Mouse (Mus musculus): ENCODE measurements around the gene Kremen2. TPM values are rescaled to one million over a fixed set of nuclear protein-coding genes. Genes with fewer than 3 reads are reported as not detected.

Gene Kremen2
- total and polyA plus RNA-seq, 2 experiments, result 0.06 TPM; not detected in 1

DNA sequence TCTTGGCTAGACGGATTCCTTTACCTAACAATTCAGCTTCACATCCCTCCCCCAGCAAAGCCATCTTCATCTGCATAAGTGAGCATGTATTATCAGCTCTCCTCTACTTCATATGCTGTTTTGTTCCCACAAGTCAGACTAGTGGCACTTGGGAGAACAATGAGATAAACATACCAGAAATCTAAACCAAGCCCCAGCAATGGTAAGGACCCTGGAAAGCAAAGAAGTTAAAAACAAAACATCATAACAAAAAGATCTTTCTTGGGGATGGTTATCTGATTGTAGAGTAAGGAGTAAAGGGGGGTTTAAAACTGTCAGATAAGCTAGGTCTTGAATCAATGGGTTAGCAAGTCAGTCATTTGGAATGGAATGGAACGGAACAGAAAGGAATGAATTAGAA lies 24.9 kb upstream of the Kremen2 start:
- peaks cover 4% of the 10 kb centered on the region; the same call in 1 of the 2 replicates for H3K4me1 ChIP-seq (ENCODE audit: control insufficient read depth, insufficient read depth, low read length)
- no peaks in the 10 kb centered on the region for H3K79me2 ChIP-seq (ENCODE audit: control insufficient read depth, insufficient read depth, low read length)
- 65% methylated on average over 2 of the region's 2 CpGs for WGBS
- H3K27me3 ChIP-seq (ENCODE audit: control insufficient read depth, insufficient read depth, low read length), result no peaks in the 10 kb centered on the region
- peak overlapping the region; percentile 83; the same call in 1 of the 2 replicates for H3K4me3 ChIP-seq (ENCODE audit: insufficient read depth, low read depth, low read length)
- no peak overlapping the region for H3K27ac ChIP-seq (replicated peaks; ENCODE audit: insufficient read depth, low read depth, low read length)
- H3K36me3 ChIP-seq (ENCODE audit: control insufficient read depth, insufficient read depth, low read length), result no peaks in the 10 kb centered on the region
- no peak for DNase-seq (ENCODE audit: extremely low read depth, low read depth, low spot score)
- H3K9ac ChIP-seq (ENCODE audit: low read depth, low read length), result no peak overlapping the region
- TF ChIP-seq CTCF (IDR thresholded peaks at IDR 0.05; ENCODE audit: low read depth, low read length) (no peak), POLR2A (IDR thresholded peaks at IDR 0.05; ENCODE audit: extremely low read depth, insufficient read depth, low read length) (no peak)

DNA sequence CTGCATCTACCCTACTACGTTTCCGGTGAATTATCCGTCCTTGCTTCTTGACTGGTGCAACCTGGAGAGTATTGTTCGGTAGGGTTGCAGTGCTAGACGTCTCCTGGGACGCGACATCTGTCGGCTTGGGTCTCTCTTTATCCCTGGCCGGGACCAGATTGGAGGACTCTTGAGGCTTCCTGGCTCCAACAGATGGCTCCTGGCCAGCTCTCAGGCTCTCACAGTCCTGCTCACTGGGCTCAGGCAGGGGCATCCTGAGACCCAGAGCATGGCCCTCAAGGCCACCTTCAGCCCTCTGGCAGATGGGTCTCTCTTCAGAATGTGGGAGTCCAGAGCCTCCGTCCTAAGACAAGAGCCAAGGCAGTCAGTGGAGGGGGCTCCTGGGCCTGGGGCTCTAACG lies 17.3 kb upstream of the Kremen2 start:
- DNase-seq (ENCODE audit: extremely low read depth, low read depth, low spot score), result no peak
- H3K27me3 ChIP-seq (ENCODE audit: control insufficient read depth, insufficient read depth, low read length), result no peaks in the 10 kb centered on the region
- no peak overlapping the region for H3K4me3 ChIP-seq (ENCODE audit: insufficient read depth, low read depth, low read length)
- 88% methylated on average over 11 of the region's 11 CpGs for WGBS
- no peaks in the 10 kb centered on the region for H3K79me2 ChIP-seq (ENCODE audit: control insufficient read depth, insufficient read depth, low read length)
- H3K9ac ChIP-seq (ENCODE audit: low read depth, low read length), result no peak overlapping the region
- no peak for TF ChIP-seq POLR2A (IDR thresholded peaks at IDR 0.05; ENCODE audit: extremely low read depth, insufficient read depth, low read length)
- TF ChIP-seq CTCF (IDR thresholded peaks at IDR 0.05; ENCODE audit: low read depth, low read length), result no peak
- no peaks in the 10 kb centered on the region for H3K4me1 ChIP-seq (ENCODE audit: control insufficient read depth, insufficient read depth, low read length)
- no peak overlapping the region for H3K27ac ChIP-seq (replicated peaks; ENCODE audit: insufficient read depth, low read depth, low read length)
- H3K36me3 ChIP-seq (ENCODE audit: control insufficient read depth, insufficient read depth, low read length), result peaks cover 4% of the 10 kb centered on the region; the same call in 1 of the 2 replicates

DNA sequence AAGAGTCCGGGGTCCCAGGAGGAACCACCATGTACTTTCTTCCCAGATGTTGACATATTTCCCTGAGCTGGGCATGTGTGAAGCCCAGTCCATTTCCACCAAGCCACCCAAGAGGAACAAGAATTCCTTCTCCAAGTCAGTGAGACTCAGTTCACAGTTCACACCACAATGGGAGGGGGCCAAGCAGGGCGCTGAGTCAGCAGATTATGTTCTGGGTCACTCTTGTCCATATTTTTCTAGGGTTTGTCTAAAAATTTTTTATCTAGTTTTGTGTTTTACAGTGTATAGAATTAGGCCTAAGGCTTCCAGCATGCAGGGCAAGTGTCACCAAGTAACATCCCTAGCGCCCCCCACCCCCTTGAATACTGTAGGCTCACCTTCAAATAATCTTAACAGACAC lies 15.5 kb upstream of the Kremen2 start:
- H3K79me2 ChIP-seq (ENCODE audit: control insufficient read depth, insufficient read depth, low read length), result no peaks in the 10 kb centered on the region
- no peak overlapping the region for H3K27ac ChIP-seq (replicated peaks; ENCODE audit: insufficient read depth, low read depth, low read length)
- no peak overlapping the region for H3K9ac ChIP-seq (ENCODE audit: low read depth, low read length)
- no peaks in the 10 kb centered on the region for H3K4me1 ChIP-seq (ENCODE audit: control insufficient read depth, insufficient read depth, low read length)
- no peaks in the 10 kb centered on the region for H3K27me3 ChIP-seq (ENCODE audit: control insufficient read depth, insufficient read depth, low read length)
- H3K4me3 ChIP-seq (ENCODE audit: insufficient read depth, low read depth, low read length), result no peak overlapping the region
- peaks cover 4% of the 10 kb centered on the region; the same call in 1 of the 2 replicates for H3K36me3 ChIP-seq (ENCODE audit: control insufficient read depth, insufficient read depth, low read length)
- TF ChIP-seq POLR2A (IDR thresholded peaks at IDR 0.05; ENCODE audit: extremely low read depth, insufficient read depth, low read length) (no peak), CTCF (IDR thresholded peaks at IDR 0.05; ENCODE audit: low read depth, low read length) (no peak)
- no peak for DNase-seq (ENCODE audit: extremely low read depth, low read depth, low spot score)
- 98% methylated on average over 3 of the region's 3 CpGs for WGBS

DNA sequence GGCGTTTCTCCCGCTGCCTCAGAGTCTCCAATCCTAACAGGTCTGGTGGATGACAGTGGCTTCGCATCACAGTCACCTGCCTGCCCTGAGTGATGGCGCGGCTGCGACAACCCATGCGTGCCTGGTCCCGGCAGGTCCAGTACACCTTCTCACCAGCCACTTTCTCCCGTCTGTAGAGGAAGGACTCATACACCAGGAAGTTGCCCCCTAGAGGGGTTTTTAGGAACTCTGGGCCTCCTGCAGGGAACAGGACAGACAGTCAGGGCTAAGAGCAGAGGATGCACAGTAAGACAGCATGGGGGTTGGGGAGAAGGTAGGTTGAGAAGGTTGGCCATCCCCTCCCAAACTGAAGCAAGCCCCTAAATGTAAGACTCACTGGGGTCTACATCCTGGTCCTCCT lies 14.6 kb upstream of the Kremen2 start:
- TF ChIP-seq POLR2A (IDR thresholded peaks at IDR 0.05; ENCODE audit: extremely low read depth, insufficient read depth, low read length) (no peak), CTCF (IDR thresholded peaks at IDR 0.05; ENCODE audit: low read depth, low read length) (no peak)
- Histone ChIP-seq H3K4me1 (ENCODE audit: control insufficient read depth, insufficient read depth, low read length) (no peaks in the 10 kb centered on the region), H3K4me3 (ENCODE audit: insufficient read depth, low read depth, low read length) (no peak overlapping the region), H3K79me2 (ENCODE audit: control insufficient read depth, insufficient read depth, low read length) (no peaks in the 10 kb centered on the region), H3K27ac (replicated peaks; ENCODE audit: insufficient read depth, low read depth, low read length) (no peak overlapping the region), H3K9ac (ENCODE audit: low read depth, low read length) (no peak overlapping the region), H3K27me3 (ENCODE audit: control insufficient read depth, insufficient read depth, low read length) (no peaks in the 10 kb centered on the region), H3K36me3 (ENCODE audit: control insufficient read depth, insufficient read depth, low read length) (peaks cover 4% of the 10 kb centered on the region; the same call in 1 of the 2 replicates)
- WGBS, result 97% methylated on average over 9 of the region's 9 CpGs
- DNase-seq (ENCODE audit: extremely low read depth, low read depth, low spot score), result no peak

DNA sequence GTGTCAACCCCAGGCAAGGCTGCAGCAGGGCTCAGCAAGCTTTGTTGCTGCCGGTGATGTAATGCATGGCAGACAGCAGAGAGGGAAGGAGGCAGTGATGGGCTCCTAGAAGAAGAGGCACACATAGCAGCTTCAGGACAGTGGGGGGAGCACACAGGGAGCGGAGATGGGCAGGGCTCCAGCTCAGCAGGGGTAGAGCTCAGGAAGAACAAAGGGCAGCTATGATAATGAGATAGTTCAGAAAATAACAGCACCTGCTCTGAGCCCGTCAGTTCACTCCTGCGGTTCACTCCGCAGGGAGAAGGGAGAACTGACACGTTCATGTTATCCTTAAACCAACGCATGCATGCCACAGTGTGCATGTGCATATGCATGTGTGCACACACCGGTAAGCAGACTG lies 13.2 kb upstream of the Kremen2 start:
- no peaks in the 10 kb centered on the region for H3K79me2 ChIP-seq (ENCODE audit: control insufficient read depth, insufficient read depth, low read length)
- WGBS, result 95% methylated on average over 8 of the region's 8 CpGs
- no peak overlapping the region for H3K9ac ChIP-seq (ENCODE audit: low read depth, low read length)
- H3K4me3 ChIP-seq (ENCODE audit: insufficient read depth, low read depth, low read length), result no peak overlapping the region
- TF ChIP-seq CTCF (IDR thresholded peaks at IDR 0.05; ENCODE audit: low read depth, low read length) (no peak), POLR2A (IDR thresholded peaks at IDR 0.05; ENCODE audit: extremely low read depth, insufficient read depth, low read length) (no peak)
- H3K36me3 ChIP-seq (ENCODE audit: control insufficient read depth, insufficient read depth, low read length), result peaks cover 4% of the 10 kb centered on the region; the same call in 1 of the 2 replicates
- H3K4me1 ChIP-seq (ENCODE audit: control insufficient read depth, insufficient read depth, low read length), result no peaks in the 10 kb centered on the region
- no peak for DNase-seq (ENCODE audit: extremely low read depth, low read depth, low spot score)
- no peaks in the 10 kb centered on the region for H3K27me3 ChIP-seq (ENCODE audit: control insufficient read depth, insufficient read depth, low read length)
- no peak overlapping the region for H3K27ac ChIP-seq (replicated peaks; ENCODE audit: insufficient read depth, low read depth, low read length)

DNA sequence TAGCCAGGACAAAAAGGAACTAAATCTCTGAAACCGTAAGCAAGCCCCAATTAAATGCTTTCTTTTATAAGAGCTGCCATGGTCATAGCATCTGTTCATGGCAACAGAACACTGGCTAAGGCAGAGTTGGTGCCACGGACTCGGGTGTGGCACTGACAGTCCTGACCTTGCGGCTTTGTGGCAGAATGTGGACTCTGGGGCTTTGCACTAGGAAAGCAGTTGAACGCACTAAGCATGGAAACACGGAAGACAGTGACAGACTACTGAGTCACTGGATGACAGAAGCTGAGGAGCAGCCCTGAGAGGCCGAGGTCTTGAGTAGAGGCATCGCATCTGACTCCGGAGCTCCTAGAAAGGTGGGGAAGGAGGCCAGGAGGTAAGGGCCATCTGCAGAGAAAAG lies 11.9 kb upstream of the Kremen2 start:
- Histone ChIP-seq H3K36me3 (ENCODE audit: control insufficient read depth, insufficient read depth, low read length) (peaks cover 4% of the 10 kb centered on the region; the same call in 1 of the 2 replicates), H3K4me1 (ENCODE audit: control insufficient read depth, insufficient read depth, low read length) (no peaks in the 10 kb centered on the region), H3K27ac (replicated peaks; ENCODE audit: insufficient read depth, low read depth, low read length) (no peak overlapping the region)

More for the DNA sequence above, 11.9 kb upstream of the Kremen2 start:
- Histone ChIP-seq H3K79me2 (ENCODE audit: control insufficient read depth, insufficient read depth, low read length) (no peaks in the 10 kb centered on the region), H3K9ac (ENCODE audit: low read depth, low read length) (no peak overlapping the region), H3K4me3 (ENCODE audit: insufficient read depth, low read depth, low read length) (no peak overlapping the region), H3K27me3 (ENCODE audit: control insufficient read depth, insufficient read depth, low read length) (no peaks in the 10 kb centered on the region)
- DNase-seq (ENCODE audit: extremely low read depth, low read depth, low spot score), result no peak
- TF ChIP-seq CTCF (IDR thresholded peaks at IDR 0.05; ENCODE audit: low read depth, low read length) (no peak), POLR2A (IDR thresholded peaks at IDR 0.05; ENCODE audit: extremely low read depth, insufficient read depth, low read length) (no peak)
- WGBS, result 96% methylated on average over 9 of the region's 9 CpGs

Data from liver, adult 2 months (tissue).